Mouse (Mus musculus) retina, postnatal 7 days (tissue): ENCODE results near the gene Map7d2.
"Not testable (repeated sequence)": the region's sequence is repeated elsewhere in the genome, so short reads cannot be mapped to it uniquely, and the experiment has no call there.

Experiments
- DNase-seq: peaks from one replicate; pipeline ENCODE4 v3.0.0-alpha.2; 2012; ENCODE audit warnings: low read depth, low spot score

Map7d2 gene

GRCm38 (mm10) chrX:159414130-159414828 is at the start of gene Map7d2:
TSS of gene Map7d2 (plus strand) at chrX:159414572.
- DNase-seq = peak; percentile 41

- peak; percentile 61 for DNase-seq
Measured at GRCm38 (mm10) chrX:159371831-159372752, 42.3 kb upstream of the Map7d2 start, which contains the start of gene Eif1ax. TSS of gene Eif1ax (plus strand) at chrX:159372178.

GRCm38 (mm10) chrX:159372753-159373144 is 41.6 kb upstream of the Map7d2 start:
- DNase-seq = no peak

GRCm38 (mm10) chrX:159387105-159387504 is 27.3 kb upstream of the Map7d2 start:
- DNase-seq = no peak

- DNase-seq = no peak
Measured at GRCm38 (mm10) chrX:159388953-159389352, 25.4 kb upstream of the Map7d2 start.

GRCm38 (mm10) chrX:159390347-159390962 is 23.9 kb upstream of the Map7d2 start:
- DNase-seq = no peak

- DNase-seq = no peak
Measured at GRCm38 (mm10) chrX:159391239-159391638, 23.1 kb upstream of the Map7d2 start.

GRCm38 (mm10) chrX:159409253-159409652 is 5.1 kb upstream of the Map7d2 start:
- peak; percentile 14 for DNase-seq

GRCm38 (mm10) chrX:159414829-159415673 is 679 bp downstream of the Map7d2 start:
- peak; percentile 3 for DNase-seq

GRCm38 (mm10) chrX:159430507-159430906 is 16.1 kb downstream of the Map7d2 start:
- DNase-seq = not testable (repeated sequence)

- DNase-seq = peak; percentile 17
Measured at GRCm38 (mm10) chrX:159442128-159442527, 27.8 kb downstream of the Map7d2 start.

GRCm38 (mm10) chrX:159447133-159447532 is 32.8 kb downstream of the Map7d2 start:
- no peak for DNase-seq

- no peak for DNase-seq
Measured at GRCm38 (mm10) chrX:159459006-159459654, 44.8 kb downstream of the Map7d2 start.

GRCm38 (mm10) chrX:159474799-159475198 is 60.4 kb downstream of the Map7d2 start:
- DNase-seq = no peak

GRCm38 (mm10) chrX:159478243-159478940 is 64.0 kb downstream of the Map7d2 start:
- not testable (repeated sequence) for DNase-seq

- DNase-seq = no peak
Measured at GRCm38 (mm10) chrX:159484247-159484646, 69.9 kb downstream of the Map7d2 start.

GRCm38 (mm10) chrX:159503181-159503580 is 88.8 kb downstream of the Map7d2 start:
- DNase-seq = no peak

- no peak for DNase-seq
Measured at GRCm38 (mm10) chrX:159508331-159509036, 94.1 kb downstream of the Map7d2 start.

GRCm38 (mm10) chrX:159509042-159509441 is 94.7 kb downstream of the Map7d2 start:
- no peak for DNase-seq
